Mouse (Mus musculus) monocyte, adult 59 days (primary cell): ENCODE results near the gene Cdkn2a. TPM values are rescaled to one million over a fixed set of nuclear protein-coding genes. Genes with fewer than 3 reads are reported as not detected.

Source experiments
- total RNA-seq, 2 experiments: library from RNA; stranded (reverse); gene quantifications; one replicate each; pipeline ENCODE4 v1.2.4; 2023

Cdkn2a gene
- total RNA-seq: under 1 TPM in 1 of 2 experiments, not detected in 1; 0.85 TPM

DNA sequence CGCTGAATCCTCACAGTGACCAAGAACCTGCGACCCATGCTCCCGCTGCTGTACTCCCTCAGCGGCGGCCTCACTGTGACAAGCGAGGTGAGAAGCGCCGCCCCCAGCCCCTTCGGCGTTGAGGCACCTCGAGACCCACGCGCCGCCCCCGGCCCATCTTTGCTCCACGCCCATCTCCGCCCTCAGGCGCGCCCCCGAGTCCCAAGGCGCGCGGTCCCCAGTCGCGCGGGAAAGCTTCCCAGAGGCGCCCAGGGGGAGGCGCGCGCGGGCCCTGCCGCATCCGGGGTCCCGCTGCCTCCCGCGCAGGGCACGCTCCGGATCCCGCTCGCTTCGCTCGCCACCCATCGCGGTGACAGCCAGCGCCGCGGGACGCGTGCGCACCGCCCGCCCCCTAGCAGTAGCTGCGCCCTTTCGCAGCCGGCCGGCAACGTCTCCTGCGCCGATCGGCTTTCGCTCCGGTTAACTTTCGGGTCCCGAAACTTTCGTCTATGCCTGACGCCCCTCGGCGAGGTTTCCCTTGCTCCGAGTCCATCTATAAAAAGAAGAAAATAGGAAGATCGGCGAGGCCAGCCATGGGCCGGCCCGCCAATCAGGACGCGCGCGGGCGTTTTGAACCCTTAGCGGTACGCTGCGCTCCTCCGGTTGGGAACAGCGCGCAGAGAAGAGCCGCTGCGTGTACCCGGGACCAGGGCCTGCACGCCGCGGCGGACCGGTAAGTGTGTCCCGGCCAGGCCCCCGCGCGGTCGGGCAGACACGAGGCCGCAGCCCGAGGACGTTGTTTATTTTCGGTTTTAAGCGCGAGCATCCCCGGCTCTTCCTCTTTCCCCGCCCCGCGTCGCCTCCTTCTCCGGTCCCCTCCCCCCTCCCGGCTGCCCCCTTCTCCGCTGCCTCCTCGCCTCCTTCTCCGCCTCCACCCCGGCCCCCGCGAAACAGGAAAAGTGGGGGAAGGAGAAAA is at the start of gene Cdkn2a:
Cdkn2a (minus strand) TSS at position 168 of the 955 bp plus-strand sequence.

GRCm38 (mm10) chr4:89310491-89311254 is 16.2 kb upstream of the Cdkn2a start, which contains the start of gene Cdkn2b:
Cdkn2b (minus strand) TSS chr4:89311039.

Other genes starting within 250 kb of the Cdkn2a start
- 10 to 100 TPM; 14.6 to 16.1 TPM for gene Mtap, start 157.5 kb downstream of the Cdkn2a start, total RNA-seq
- under 1 TPM in 1 of 2 experiments, not detected in 1; 0.47 TPM for gene Cdkn2b, start 16.4 kb upstream of the Cdkn2a start, total RNA-seq